Mouse (Mus musculus) liver, adult 2 months (tissue): ENCODE results near the gene Itpr2. TPM values are rescaled to one million over a fixed set of nuclear protein-coding genes. Genes with fewer than 3 reads are reported as not detected.

Source experiments
- DNase-seq: peaks from one replicate; pipeline ENCODE4 v3.0.0-alpha.2; 2011; ENCODE audit warnings: low read depth, low spot score; ENCODE audit errors: extremely low read depth
- H3K27ac ChIP-seq: fragments of 200-500 bp; replicated peaks from 2 replicates; pipeline ENCODE4 v1.5.1; 2012; ENCODE audit warnings: low read depth, mild to moderate bottlenecking, control low read depth, inconsistent platforms, low read length; ENCODE audit not compliant: insufficient read depth
- H3K27me3 ChIP-seq: fragments of 200-500 bp; 2 replicates; pipeline ENCODE4 v1.6.1; 2012; ENCODE audit warnings: mild to moderate bottlenecking, moderate library complexity, low read length, inconsistent platforms; ENCODE audit not compliant: control insufficient read depth, insufficient read depth
- H3K36me3 ChIP-seq: fragments of 200-500 bp; 2 replicates; pipeline ENCODE4 v1.6.1; 2012; ENCODE audit warnings: low read length, inconsistent platforms; ENCODE audit not compliant: control insufficient read depth, insufficient read depth
- H3K4me1 ChIP-seq: fragments of 200-500 bp; 2 replicates; pipeline ENCODE4 v1.6.1; 2011; ENCODE audit warnings: low read length; ENCODE audit not compliant: control insufficient read depth, insufficient read depth
- H3K4me3 ChIP-seq: fragments of 200-500 bp; 2 replicates; pipeline ENCODE4 v1.5.1; 2011; ENCODE audit warnings: low read depth, mild to moderate bottlenecking, control low read depth, low read length, moderate library complexity; ENCODE audit not compliant: insufficient read depth
- H3K79me2 ChIP-seq: fragments of 200-500 bp; 2 replicates; pipeline ENCODE4 v1.6.1; 2012; ENCODE audit warnings: inconsistent platforms, mild to moderate bottlenecking, low read length, moderate library complexity; ENCODE audit not compliant: control insufficient read depth, insufficient read depth
- H3K9ac ChIP-seq: fragments of 200-500 bp; 2 replicates; pipeline ENCODE4 v1.6.1; 2012; ENCODE audit warnings: low read depth, mild to moderate bottlenecking, control low read depth, inconsistent platforms, low read length
- CTCF ChIP-seq: fragments of 200-500 bp; IDR thresholded peaks from 2 replicates; pipeline ENCODE4 v1.5.1; 2011; ENCODE audit warnings: low read depth, low read length, control low read depth
- POLR2A ChIP-seq: fragments of 200-500 bp; IDR thresholded peaks from 2 replicates; pipeline ENCODE4 v1.6.1; 2011; ENCODE audit warnings: low read length, control low read depth; ENCODE audit not compliant: insufficient read depth; ENCODE audit errors: extremely low read depth
- WGBS: fragments of 180-500 bp; shearing (Covaris S2); methylation state at CpG from one replicate; pipeline ENCODE4 v1.1.7; 2018; 5-methylcytosine and 5-hydroxymethylcytosine counted together
- polyA plus RNA-seq: library from polyadenylated mRNA; depleted of rRNA; stranded (reverse); fragments of >200 nt; gene quantifications from 2 replicates; pipeline ENCODE4 v1.2.3, GENCODE M21; 2012
- total RNA-seq: library from RNA; depleted of rRNA; stranded (reverse); fragments of >200 nt; gene quantifications from 2 replicates; pipeline ENCODE4 v1.2.3, GENCODE M21; 2014

The Itpr2 gene
- total and polyA plus RNA-seq, 2 experiments, result 9.5 to 22.9 TPM

DNA sequence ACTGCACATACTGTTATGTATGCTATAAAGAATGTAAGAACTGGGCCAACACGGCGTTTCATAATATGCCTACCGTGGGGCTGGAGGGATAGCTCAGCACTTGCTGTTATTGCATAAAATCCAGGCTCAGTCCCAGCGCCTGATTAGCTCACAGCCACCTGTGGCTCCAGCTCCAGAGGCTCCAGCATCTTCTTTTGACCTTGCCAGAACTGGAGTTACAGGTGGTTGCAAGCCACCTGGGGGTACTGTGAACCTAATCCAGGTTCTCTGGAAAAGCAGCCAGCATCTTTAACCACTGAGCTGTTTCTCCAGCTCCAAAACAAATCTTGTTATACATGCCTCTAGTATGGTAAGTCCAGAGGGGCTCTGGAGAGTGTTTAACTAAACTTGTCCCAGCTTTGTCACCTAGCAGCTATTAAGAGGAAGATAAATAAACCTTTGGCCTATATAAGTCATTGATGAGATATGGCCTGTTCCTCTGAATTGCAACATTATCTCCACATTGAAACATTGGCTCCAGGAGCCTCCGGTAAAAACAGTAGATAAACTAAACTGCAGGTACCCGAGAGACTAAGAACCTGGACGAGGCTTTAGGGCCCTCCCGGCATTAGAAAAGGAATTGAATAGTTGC lies 37.9 kb downstream of the Itpr2 start:
- H3K4me3 ChIP-seq, result no peak overlapping the region
- TF ChIP-seq CTCF, result no peak
- H3K27ac ChIP-seq, result no peak overlapping the region
- H3K27me3 ChIP-seq, result no peaks in the 10 kb centered on the region
- H3K9ac ChIP-seq, result no peak overlapping the region
- H3K4me1 ChIP-seq, result no peaks in the 10 kb centered on the region; the same call in 1 of the 2 replicates
- WGBS, result 57% methylated on average over 8 of the region's 8 CpGs
- no peak for DNase-seq
- peaks cover 20% of the 10 kb centered on the region for H3K79me2 ChIP-seq
- peaks cover 14% of the 10 kb centered on the region for H3K36me3 ChIP-seq

DNA sequence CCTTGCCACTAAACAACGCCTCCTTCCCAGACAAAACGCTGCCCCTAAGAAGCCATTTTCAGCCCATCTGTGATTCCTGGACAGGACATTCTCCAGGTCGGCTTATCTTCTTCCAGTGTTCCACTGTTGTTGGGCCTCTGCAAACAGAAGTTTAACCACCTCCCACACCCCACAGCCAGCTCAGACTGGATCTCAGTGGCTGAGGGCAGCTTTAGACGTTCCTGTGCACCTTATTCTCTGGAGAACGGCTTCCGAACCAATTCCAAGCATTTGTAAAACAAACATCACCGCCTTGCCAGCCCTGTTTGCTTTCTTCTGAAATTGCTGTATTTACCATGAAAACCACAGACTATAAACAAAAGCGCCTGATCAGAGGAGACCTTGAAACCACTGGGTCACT lies 41.1 kb downstream of the Itpr2 start:
- H3K4me1 ChIP-seq, result no peaks in the 10 kb centered on the region; the same call in 1 of the 2 replicates
- TF ChIP-seq POLR2A, result no peak
- TF ChIP-seq CTCF, result no peak
- H3K27ac ChIP-seq, result no peak overlapping the region
- no peaks in the 10 kb centered on the region for H3K27me3 ChIP-seq
- WGBS, result 45% methylated on average over 8 of the region's 8 CpGs
- no peak overlapping the region for H3K4me3 ChIP-seq
- peaks cover 29% of the 10 kb centered on the region; the same call in 1 of the 2 replicates for H3K79me2 ChIP-seq
- H3K9ac ChIP-seq, result no peak overlapping the region
- no peak for DNase-seq
- H3K36me3 ChIP-seq, result no peaks in the 10 kb centered on the region; the same call in 1 of the 2 replicates

DNA sequence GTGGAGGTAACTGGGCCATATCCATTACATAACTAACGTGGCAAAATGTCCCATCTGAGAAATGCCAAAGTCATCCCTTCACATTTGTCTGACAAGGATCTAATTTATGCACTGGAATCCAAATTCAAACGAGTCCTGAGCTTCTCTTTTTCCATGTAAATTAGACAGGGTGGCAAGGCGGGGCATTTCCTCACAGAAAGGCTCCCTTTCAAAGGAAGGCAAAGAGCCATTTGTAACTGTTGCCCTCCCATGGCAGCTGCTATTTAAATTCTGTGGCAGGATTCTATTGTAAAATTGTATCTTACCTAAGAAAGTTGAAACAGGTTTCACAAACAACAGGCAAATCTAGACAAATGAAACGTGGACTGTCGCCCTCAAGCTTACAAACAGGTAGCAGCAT lies 43.6 kb downstream of the Itpr2 start:
- 72% methylated on average over 5 of the region's 5 CpGs for whole genome bisulfite sequencing
- Histone ChIP-seq H3K9ac (no peak overlapping the region), H3K79me2 (peaks cover 38% of the 10 kb centered on the region; the same call in 1 of the 2 replicates), H3K27me3 (no peaks in the 10 kb centered on the region), H3K4me1 (no peaks in the 10 kb centered on the region; the same call in 1 of the 2 replicates), H3K4me3 (no peak overlapping the region), H3K36me3 (no peaks in the 10 kb centered on the region; the same call in 1 of the 2 replicates), H3K27ac (no peak overlapping the region)
- DNase-seq, result no peak
- no peak for TF ChIP-seq CTCF
- no peak for TF ChIP-seq POLR2A

DNA sequence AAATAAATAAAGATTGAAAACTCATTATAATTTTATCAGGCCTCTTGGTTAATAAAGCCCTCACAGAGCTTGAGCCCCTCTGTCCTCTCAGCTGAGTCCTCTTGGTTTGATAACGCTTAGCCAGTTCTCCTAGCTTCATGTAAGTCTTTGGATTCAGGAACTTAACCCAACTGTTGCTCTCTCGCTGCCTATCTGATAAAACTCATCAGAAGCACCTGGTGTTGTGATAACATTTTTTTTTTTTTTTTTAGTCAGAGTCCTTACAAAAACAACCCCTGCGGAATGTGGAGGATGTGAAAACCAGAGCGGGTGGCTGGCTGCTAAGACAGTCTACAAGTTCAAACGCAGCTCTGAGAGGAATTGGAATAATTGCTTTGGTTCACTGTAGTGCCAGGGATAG lies 45.3 kb downstream of the Itpr2 start:
- Histone ChIP-seq H3K4me3 (no peak overlapping the region), H3K9ac (no peak overlapping the region), H3K36me3 (no peaks in the 10 kb centered on the region; the same call in 1 of the 2 replicates), H3K27ac (no peak overlapping the region), H3K79me2 (peaks cover 42% of the 10 kb centered on the region; the same call in 1 of the 2 replicates), H3K27me3 (no peaks in the 10 kb centered on the region), H3K4me1 (no peaks in the 10 kb centered on the region; the same call in 1 of the 2 replicates)
- TF ChIP-seq POLR2A (no peak), CTCF (no peak)
- WGBS, result 95% methylated on average over 5 of the region's 5 CpGs
- no peak for DNase-seq

DNA sequence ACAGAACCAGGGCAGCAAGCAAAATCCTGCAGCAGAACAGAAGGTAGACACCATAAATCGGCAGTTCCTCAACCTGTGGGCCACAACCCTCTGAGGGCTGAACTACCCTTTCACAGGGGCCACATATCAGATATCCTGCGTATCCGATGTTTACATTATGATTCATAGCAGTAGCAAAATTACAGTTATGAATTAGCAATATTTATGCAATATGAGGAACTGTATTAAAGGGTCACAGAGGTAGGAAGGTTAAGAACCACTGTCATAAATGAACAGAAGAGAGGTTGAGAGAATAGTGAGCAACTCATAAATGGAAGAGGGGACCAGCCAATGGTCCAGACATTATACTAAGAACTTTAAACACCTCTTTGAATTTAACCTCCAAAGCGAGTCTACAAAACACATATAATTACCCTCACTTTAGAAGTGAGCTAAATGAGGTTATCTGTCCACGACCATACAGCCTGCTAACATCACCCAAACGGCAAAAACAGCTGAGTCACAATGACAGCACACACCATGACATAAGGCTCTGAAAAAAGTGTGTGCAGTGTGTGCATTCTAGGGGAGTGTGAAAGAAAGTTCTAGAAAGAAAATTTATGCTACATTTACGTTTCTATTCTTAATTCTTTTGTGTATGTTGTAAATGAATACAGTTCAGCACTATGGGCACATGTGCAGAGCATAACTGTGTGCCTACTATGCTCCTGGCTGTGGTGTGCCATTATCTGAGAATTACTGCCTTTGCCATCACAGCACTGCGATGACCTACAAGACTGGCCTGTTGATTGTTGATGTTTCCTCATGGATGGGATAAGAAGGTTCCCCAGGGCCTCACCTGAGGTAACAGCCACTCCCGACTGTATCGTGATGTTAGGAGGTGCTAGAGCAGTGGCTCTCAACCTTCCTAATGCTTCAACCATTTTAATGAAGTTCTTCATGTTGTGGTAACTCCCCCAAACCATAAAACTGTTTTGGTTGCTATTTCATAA lies 47.2 kb downstream of the Itpr2 start:
- Histone ChIP-seq H3K27ac (no peak overlapping the region), H3K4me1 (no peaks in the 10 kb centered on the region), H3K79me2 (peaks cover 37% of the 10 kb centered on the region; the same call in 1 of the 2 replicates), H3K36me3 (no peaks in the 10 kb centered on the region; the same call in 1 of the 2 replicates), H3K9ac (no peak overlapping the region), H3K4me3 (no peak overlapping the region), H3K27me3 (no peaks in the 10 kb centered on the region)
- WGBS, result 91% methylated on average over 10 of the region's 10 CpGs
- no peak for DNase-seq
- TF ChIP-seq CTCF (no peak), POLR2A (no peak)
